Mouse (Mus musculus) heart, adult 18-20 months (tissue): ENCODE measurements at regions not wholly inside any gene's neighbourhood (a gene's known extent, or its start where the extent isn't known, plus 50 kb on each side); places are given as distances from the start of the nearest gene placed in this dataset.

Experiments
- DNase-seq, 2 experiments: peaks; one replicate each; pipeline ENCODE4 v3.0.0; 2021 to 2022; ENCODE audit warnings: mixed read lengths in 1 of 2

DNA sequence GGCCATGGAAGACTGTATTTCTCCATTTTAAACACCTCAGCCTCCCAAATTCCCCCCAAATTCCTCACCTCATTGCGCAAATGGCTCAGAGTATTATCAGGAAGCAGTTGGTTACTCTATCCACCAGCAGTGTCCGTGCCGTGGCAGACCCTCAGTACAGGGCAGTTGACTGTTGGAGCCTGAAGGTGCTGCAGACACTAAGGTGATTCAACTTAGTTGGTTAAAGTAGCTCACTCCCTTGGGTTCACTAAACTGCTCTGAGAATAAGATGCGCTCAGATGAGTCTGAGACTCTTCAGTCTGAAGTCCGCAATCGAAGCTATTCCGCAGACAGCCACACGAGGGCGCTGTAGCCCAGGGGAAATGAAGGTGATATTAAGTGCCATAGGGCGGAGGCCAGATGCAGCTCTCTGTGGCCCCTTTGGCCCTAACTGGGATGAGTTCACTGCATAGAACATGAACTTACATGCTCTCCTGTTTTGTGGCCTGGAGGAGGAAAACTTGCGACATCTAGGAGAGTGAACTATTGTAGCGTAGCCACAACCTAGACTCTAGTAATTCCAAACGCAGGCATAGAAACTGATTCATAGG is 62.9 kb downstream of the Amer3 start:
- peak; percentile 19 to 69 for DNase-seq

DNA sequence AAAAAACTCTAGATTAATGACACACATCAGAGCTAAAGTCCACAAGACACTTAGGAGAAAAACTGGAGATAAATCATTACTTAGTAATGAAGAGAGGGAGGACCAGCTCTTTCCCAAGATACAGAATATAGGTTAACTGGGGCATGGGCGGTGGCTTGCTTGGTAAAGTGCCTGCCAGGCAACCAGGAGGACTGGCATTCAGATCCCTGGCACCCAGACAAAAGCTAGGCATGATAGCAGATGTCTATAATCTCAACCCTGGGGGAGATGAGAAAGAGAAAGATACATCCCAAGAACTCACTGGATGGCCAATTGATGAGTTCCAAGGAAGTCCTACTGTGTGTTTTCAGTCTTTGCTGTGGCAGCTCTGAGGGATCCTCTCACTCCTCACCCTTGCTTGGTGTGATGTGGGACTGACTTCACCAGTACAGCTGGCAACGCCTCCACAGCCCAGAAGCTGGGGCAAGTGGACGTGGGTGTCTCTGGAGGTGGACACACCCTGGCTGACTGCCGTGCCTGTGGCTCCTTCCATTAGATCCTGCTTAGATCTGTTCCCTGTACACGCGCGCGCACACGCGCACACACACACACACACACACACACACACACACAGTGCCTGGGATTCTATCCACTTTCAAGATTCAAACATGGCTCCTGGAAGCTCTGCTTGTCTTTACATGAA is 74.6 kb downstream of the Amer3 start:
- DNase-seq: no peak

DNA sequence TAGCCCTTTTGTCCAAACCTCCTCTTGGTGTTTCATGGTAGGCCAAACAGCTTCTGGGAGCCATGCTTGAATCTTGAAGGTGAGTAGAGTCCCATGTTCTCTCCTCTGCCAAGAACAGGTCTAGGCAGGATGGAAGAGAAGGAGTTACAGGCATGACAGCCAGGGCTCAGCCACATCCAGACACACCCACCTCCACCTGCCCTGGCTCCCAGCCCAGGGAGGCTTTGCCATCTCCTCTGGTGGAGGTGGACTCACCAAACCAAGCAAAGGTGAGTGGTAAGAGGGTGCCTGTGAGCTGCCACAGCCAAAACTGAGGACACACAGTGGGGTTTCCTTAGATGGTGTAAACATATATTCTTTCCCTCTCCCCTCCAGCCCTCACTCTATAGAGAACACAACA is 78.0 kb downstream of the Amer3 start:
- DNase-seq: no peak

GRCm38 (mm10) chr1:34663875-34664547 is 84.6 kb downstream of the Amer3 start:
- DNase-seq: no peak

DNA sequence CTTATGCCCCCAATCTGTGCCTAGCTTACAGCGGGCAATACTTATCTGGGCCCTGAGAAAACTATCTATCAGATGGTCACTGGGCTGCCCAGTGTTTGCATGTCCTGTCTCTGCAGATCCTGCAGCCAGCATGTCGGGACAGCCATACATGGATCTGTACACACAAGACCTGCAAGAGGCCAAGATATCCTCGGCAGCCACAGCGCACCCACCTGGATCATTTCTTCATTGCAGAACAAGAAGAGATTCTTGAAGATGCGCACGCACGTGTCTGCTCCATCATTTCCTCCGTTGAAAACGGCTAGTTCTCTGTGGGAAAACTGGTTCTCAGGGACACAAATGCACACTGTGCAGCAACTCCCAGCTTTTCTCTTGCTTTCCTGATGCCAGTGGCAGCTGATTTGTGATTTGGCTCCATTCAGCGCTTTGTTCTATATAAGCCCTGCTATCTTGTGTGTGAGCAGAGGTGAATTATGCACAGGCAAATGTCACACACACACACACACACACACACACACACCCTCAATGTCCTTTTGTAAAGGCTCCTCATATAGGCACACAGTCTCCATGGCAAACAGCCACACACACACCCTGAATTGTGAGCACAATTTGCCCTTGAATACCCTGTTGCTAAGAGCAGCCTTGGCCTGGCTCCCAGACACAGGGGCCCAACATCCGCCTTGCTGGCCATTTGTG is 85.5 kb downstream of the Amer3 start:
- peak in 1 of 2 experiments; percentile 5 for DNase-seq

GRCm38 (mm10) chr1:34665512-34665854 is 86.0 kb downstream of the Amer3 start:
- no peak for DNase-seq

GRCm38 (mm10) chr1:34666226-34666662 is 86.8 kb downstream of the Amer3 start:
- no peak for DNase-seq

DNA sequence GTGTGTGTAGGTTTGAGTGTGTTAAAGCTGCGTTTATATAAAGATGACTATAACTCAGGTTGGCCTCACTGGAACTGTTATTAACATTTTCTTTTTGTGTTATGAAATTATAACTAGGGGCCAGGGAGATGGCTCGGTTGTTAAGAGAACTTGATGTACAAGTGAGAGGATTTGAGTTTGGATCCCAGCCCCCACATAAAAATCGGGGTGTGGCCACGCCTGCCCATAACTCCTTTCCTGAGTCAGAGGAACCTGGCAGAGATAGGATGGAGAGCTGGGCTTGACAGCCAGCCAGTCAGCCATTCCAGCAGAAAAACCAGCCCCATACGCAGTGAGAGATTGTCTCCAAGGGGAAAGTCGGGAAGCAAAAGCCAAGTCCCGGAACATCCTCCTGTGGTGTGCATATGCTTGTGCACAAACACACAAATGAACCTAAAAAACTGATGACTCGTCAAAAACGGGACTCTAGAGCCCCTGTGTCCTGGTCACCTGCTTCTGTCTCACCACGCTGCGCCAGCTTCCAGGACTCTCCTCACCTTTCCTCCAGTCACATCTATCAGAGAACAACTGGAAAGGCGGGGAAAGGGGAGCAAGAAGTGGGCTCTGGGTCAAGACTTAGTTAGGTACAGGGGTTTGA is 97.8 kb downstream of the Amer3 start:
- peak in 1 of 2 experiments; percentile 2 for DNase-seq

GRCm38 (mm10) chr1:34677832-34678733 is 98.6 kb downstream of the Amer3 start:
- DNase-seq: peak; percentile 32 to 55

DNA sequence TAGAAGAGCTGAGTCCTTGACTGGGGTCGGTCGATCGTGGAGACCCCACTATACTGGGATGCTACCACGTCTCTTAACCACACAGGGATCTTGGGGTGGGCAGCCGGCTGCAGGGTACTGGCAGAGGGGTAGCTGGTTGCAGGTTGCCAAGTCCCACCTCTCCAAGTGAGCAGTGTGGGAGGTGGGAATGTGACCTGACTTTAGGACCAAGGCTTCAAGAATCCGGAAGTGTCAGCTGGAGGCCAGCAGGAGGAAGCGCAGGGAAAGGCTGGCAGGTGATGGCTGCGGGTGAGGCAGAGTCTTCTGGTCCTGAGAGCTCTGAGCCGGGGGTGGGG is 99.2 kb downstream of the Amer3 start:
- DNase-seq: no peak

GRCm38 (mm10) chr1:34686539-34686938 is 107.1 kb downstream of the Amer3 start:
- no peak for DNase-seq

- DNase-seq: no peak
Measured at GRCm38 (mm10) chr1:34696533-34696932, 117.1 kb downstream of the Amer3 start.

- peak in 1 of 2 experiments; percentile 38 for DNase-seq
Measured at GRCm38 (mm10) chr1:34700237-34701030, 121.0 kb downstream of the Amer3 start.

DNA sequence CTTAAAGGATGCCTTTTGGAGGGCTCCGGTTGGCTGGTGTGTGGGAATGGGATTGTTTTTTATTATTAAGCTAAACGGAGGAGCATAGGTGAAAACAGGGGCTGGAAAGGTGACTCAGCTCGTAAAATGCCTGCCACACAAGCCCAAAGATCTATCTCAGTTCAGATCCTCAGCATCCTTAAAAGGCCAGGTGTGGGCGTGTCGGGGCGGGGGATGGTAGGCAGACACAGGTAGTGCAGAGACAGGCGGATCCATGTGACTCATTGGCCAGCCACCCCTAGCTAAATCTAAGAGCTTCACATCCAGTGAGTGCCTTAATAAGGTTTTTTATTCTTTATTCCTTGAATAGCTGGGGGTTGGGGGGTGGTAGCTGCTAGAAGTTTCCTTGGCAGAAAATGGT is 122.0 kb downstream of the Amer3 start:
- DNase-seq: no peak

DNA sequence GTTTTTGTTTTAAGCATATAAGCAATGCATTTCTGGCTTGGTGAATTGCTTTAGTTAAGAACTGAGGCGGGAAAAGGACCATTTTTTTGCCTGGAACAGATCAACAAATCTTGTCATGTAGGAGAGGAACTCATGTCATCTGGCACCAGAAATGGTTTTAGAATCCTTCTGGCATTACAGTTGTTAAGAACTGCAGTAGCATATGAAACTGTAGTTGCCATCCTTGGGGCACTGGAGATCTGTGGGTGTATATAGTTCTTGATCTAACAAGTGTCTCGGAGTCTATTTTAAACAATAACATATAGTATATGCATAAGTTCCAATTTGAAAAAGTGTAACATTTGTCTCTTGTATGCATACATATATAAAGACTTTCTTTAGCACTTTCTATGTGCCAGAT is 129.6 kb downstream of the Amer3 start:
- DNase-seq: no peak

DNA sequence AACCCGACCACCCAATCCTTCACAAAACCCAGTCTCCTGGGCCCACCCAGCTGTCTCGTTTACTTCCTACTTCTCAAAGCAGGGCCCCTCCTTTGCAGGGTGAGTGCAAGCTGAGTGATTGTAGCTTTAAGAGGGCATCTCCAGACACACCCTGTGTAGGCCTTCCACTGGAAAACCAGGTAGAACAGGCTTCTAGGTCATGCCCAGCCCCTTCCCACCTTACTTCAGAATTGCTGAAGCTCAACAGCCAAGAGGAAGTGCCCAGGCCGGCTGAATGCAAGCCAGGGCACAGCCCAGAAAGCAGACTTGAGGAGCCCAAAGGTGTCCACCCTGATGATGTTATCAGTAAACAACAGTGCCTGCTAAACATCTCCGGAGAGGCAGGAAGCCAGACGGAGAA is 120.2 kb downstream of the Fam168b start:
- no peak for DNase-seq

- no peak for DNase-seq
Measured at GRCm38 (mm10) chr1:34732156-34732555, 110.7 kb downstream of the Fam168b start.

DNA sequence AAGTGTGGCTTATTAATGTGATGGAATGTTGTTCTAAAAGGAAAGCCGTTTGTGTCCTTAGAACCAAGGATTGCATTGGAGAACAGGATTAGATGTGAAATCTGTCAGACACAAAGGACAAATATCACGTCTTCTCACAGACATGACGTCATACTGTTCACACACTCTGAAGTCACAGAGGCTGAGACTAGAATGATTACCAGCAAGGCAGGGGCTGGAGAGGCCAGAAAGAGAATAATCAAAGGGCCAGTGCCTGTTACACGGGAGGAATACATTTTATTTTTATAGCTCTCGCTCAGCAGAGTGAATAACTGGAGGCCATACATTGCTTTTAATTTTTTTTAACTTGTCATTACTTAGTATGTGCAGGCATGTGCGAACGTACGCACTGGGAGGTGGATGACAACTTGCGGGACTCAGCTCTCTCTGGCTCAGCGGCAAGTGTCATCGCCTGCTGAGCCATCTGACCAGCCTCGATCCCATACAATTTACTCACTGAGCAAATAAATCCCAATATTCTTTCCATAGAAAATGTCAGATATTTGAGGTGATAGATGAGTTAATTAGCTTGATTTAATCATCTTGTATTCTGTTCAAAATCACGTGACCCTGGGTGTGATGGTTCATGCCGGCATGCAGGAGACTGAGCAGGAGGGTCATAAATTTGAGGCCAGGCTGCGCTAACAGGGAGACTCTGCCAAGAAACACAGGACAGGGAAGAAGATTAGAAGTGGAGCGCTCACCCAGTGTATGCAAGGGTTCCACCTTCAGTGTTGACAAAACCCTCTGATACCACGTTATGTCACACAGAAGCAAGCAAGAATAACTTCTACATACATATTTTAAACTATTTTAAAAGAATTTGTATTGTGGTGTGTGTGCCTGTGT is 109.6 kb downstream of the Fam168b start:
- DNase-seq: no peak

DNA sequence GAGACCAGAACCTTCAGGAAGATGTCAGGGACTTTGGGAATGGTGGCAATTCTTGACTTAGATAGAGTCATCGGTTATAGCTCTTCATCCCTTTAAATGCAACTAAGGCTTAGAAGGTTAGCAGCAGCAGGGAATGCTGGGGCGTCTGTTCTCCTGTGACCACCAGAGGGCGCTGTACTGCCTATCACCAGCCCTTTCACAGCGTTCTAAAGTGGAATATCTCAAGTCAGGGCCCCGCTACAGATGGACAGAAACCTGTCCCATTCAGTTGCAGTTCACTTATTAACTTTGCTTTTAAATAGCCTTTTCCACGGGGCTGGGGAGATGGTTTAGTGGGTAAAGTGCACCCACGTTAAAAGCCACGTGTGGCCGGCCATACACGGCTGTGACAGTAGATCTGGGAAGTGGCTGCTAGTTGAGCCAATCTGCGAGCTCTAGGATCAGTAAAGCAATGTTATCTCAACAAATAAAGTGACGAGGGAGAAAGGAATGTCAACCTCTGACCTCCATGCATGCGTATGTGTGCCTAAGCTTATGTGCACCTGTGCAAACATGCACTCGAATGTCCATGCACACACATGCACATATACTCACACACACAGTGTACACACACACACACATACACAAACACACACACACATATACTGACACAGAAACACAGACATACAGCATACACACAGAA is 104.3 kb downstream of the Fam168b start:
- peak; percentile 38 to 68 for DNase-seq
